Mouse (Mus musculus) Patski (cell line): ENCODE measurements around the gene Shb. TPM values are rescaled to one million over a fixed set of nuclear protein-coding genes. Genes with fewer than 3 reads are reported as not detected.

Source experiments
- ATAC-seq: fragments of 100-300 bp; one replicate; pipeline ENCODE4 v1.8.0; 2021
- CTCF ChIA-PET: fragments of 350-600 bp; sonication (Branson Sonifier 250); formaldehyde crosslinking; loops from one replicate; lab custom pipeline; 2022; ENCODE audit warnings: inconsistent platforms; lab: Charles Lee
- POLR2A ChIA-PET: fragments of 350-600 bp; sonication (Branson Sonifier 250); formaldehyde crosslinking; loops from one replicate; lab custom pipeline; 2022; ENCODE audit warnings: antibody characterized with exemption, inconsistent platforms; lab: Charles Lee
- DNase-seq: peaks from one replicate; pipeline ENCODE4 v3.0.0-alpha.2; 2011; ENCODE audit warnings: low read depth, low spot score
- H3K27me3 ChIP-seq: fragments of 371-371 bp; one replicate; pipeline ENCODE4 v1.5.1; 2021
- CTCF ChIP-seq: fragments of 100-300 bp; IDR thresholded peaks from one replicate; pipeline ENCODE4 v1.5.1; 2021
- in situ Hi-C: fragments of 300-500 bp; cut with MboI; formaldehyde crosslinking; loops from 3 replicates; pipeline ENCODE4 v1.11.1; 2018; ENCODE audit warnings: low pct_unique_long_range_greater_than_20kb, mixed read lengths
- polyA plus RNA-seq: library from polyadenylated mRNA; unstranded; gene quantifications from one replicate; pipeline ENCODE4 v1.2.3, GENCODE M21; 2021

Shb gene
- polyA plus RNA-seq, 1 experiment from 2014 or later, result 71.9 TPM

DNA sequence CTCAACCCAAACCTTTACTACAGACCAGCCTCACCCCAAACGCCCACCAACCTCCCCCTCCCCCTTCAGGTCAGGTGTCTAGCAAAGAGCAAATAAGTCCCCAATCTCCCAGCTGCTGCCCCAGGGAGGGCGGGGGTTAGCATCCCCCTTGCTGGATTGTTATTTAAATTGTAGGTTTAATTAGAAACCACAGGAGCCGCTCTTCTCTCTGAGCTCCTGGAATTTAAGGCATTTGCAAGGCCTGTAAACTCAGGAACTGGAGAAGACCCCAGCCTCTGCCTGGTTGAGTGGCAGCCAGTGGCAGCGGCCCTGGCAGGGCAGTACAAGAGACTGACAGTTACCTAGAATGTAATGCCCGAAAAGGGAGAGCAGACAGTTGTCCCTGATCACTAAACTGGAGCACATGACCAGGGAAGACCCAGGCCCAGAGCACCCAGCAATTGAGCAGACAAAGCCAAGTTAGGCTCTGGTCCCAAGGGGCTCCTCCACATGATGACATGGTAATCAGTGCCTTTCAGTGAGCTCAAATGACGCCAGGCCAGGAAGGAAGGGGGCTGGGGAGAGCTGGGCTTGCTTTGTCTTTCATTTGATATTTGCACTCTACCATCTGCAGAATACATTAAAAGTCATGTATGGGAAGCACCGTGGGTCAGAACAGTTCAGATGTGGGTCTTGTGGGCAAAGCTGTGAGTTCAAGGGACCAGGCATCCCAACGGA is 42.1 kb downstream of the Shb start:
- POLR2A ChIA-PET, result interaction anchor here (0.7 to 3.7 kb wide), 2 partner anchors 11 to 14 kb away, joined by 4 to 13 read pairs; no protein-coding TSS in a partner anchor

DNA sequence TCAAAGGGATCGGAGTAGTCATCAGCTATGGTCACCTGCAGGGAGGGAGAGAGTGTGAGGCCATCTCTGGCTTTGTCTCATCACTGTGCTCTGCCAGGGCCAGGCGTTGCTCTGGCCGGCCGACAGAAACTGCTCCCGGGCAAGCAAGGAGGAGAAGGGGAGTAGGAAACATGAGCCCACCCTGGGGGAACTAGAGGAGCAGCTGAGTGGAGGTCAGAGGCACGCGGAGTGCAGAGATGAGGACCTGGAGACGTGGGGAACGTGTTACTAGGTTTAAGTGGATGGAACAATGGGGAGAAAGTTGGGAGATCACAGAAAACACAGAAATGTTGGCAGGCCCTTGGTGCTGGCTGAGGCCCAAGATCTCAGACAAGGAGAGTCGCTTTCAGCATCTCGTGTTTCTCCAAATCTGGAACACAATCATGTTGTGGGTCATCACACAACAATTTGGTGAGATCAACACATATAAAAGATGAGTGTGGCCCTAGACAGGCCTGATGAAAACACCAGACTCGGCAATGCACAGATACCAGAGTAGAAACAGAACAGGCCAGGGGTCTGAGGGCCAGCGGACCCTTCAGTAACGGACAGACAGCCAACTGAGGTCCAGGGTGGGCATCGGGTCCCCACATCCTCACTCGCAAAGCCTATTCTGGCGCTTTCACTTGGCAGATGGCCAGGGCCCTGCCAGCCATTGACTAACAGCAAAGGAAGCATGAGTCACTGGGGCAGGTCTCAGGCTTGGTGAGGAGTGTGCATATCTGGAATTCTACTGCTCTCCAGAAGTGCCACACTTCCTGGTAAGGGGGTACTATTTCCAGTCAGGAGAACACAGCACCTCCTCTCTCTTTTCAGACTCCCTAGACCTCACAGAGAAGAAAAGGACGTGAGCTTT is 42.9 kb downstream of the Shb start:
- ATAC-seq (peak; percentile 86), DNase-seq (no peak)
- in situ Hi-C loops, result loop anchor here (5.0 kb wide), 2 partner anchors 38 to 72 kb away; no protein-coding TSS in a partner anchor
- no peaks in the 10 kb centered on the region for H3K27me3 ChIP-seq
- POLR2A ChIA-PET, result interaction anchor here (0.6 to 0.8 kb wide), 2 partner anchors 25 to 54 kb away, joined by 3 read pairs; no protein-coding TSS in a partner anchor
- CTCF ChIA-PET, result interaction anchor here (1.7 kb wide), 1 partner anchor 13 kb away, joined by 4 read pairs; no protein-coding TSS in a partner anchor
- TF ChIP-seq CTCF, result no peak

More for the DNA sequence above, 42.1 kb downstream of the Shb start:
- in situ Hi-C loops, result loop anchor here (5.0 kb wide), 1 partner anchor 73 kb away; no protein-coding TSS in a partner anchor
- DNase-seq (no peak), ATAC-seq (peak; percentile 21)
- no peaks in the 10 kb centered on the region for H3K27me3 ChIP-seq
- CTCF ChIA-PET, result interaction anchor here (1.4 kb wide), 1 partner anchor 31 kb away, joined by 3 read pairs; no protein-coding TSS in a partner anchor
- no peak for TF ChIP-seq CTCF

DNA sequence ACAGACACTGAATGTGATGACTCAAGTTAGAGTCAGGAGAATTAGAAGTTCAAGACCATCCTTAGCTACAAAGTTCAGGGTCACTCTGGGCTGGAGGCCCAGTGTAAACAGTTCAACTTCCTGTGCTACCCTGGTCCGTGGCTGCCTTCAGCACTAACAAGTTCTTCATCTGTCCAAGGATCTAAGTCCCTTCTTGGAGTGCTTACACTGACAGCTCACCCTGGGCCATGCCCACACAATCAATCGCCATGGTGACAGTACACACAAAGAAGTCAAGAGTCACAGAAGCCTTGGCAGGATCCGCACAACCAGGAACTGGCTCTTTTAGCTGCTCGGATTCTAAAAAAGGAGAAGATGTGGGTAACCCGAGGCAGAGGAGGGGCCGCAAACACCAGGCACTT is 44.6 kb downstream of the Shb start:
- no peak for ATAC-seq

DNA sequence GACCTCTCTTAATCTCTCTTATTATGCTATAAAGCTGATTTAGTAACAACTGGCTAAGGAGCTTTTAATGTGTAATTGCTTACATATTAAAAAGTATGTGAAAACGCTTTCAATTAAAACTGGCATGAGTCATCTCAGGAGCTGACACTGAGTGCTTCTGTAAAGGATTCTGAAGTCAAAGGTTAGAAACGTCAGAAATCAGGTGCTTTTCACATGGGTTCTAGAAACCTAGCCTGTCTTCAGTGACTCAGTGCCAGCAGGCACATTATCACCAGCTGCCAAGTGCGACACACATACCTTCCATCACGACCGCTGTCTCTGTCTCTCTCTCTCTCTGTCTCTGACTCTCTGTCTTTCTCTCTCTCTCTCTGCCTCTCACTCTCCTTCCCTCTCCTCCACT is 47.2 kb downstream of the Shb start:
- ChIA-PET CTCF (interaction anchor here (1.0 to 2.2 kb wide), 3 partner anchors 15 to 43 kb away, joined by 3 to 6 read pairs (median 4); no protein-coding TSS in a partner anchor), POLR2A (interaction anchor here (1.2 kb wide), 2 partner anchors 9 to 46 kb away, joined by 3 to 4 read pairs; no protein-coding TSS in a partner anchor)
- in situ Hi-C loops, result loop anchor here (5.0 kb wide), 1 partner anchor 42 kb away; no protein-coding TSS in a partner anchor
- no peaks in the 10 kb centered on the region for H3K27me3 ChIP-seq
- peak; percentile 17 for ATAC-seq
- no peak for DNase-seq
- no peak for TF ChIP-seq CTCF

More for the DNA sequence above, 44.6 kb downstream of the Shb start:
- no peak for TF ChIP-seq CTCF
- DNase-seq, result no peak
- ChIA-PET CTCF (interaction anchor here (0.8 to 1.7 kb wide), 4 partner anchors 12 to 70 kb away, joined by 3 to 6 read pairs (median 4); no protein-coding TSS in a partner anchor), POLR2A (interaction anchor here (0.6 to 1.3 kb wide), 2 partner anchors 41 to 67 kb away, joined by 3 read pairs; no protein-coding TSS in a partner anchor)
- in situ Hi-C loops, result loop anchor here (5.0 kb wide), 1 partner anchor 40 kb away; no protein-coding TSS in a partner anchor
- no peaks in the 10 kb centered on the region for H3K27me3 ChIP-seq

DNA sequence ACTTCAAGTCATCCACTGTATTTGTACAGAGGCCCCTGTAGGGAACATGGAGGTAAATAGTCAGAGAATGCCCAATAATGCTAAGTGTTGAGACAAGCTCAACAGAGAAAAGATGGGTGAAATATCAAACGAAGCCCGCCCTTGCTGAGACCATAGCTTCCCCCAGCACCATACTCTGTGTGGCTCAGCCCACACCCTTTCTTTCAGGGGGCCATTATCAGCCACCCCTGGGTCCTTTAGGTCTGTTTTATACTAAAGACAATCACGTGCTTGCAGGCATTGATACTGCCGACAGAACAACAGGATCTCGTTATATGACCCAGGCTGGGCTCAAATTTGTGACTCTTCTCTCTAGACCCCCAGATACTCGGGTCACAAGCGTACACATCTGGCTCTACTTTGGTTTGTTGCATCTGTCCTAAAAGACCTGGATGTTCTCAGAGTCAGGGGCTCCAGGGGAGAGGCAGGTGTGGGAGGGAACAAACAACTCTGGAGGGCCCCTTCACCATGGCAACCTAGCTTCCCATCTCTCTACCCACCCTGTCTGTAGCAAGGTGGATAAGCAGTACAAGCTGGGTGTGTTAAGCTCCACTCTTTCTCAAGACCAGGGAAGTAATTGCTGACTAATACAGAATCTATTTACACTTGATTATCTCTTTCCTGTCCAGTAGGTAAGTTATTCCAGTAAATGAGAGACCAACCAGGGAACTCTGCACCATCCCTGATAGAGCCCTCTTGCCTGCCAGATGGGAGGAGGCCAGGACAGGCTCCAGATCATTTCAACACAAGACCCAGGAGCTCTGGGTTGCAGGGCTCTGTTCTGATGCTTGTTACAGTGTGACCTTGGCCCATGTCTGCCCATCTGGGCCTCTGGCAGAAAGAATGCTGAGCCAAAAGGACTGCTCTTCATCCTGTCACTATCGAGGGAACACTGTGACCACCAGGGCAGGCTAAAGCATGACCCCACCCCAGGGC is 48.7 kb downstream of the Shb start:
- no peak for TF ChIP-seq CTCF
- in situ Hi-C loops, result no loop called here
- DNase-seq (no peak), ATAC-seq (no peak)
- ChIA-PET POLR2A (no interaction called here), CTCF (interaction anchor here (0.8 to 1.7 kb wide), 4 partner anchors 17 to 65 kb away, joined by 3 read pairs; no protein-coding TSS in a partner anchor)
- no peaks in the 10 kb centered on the region for H3K27me3 ChIP-seq

DNA sequence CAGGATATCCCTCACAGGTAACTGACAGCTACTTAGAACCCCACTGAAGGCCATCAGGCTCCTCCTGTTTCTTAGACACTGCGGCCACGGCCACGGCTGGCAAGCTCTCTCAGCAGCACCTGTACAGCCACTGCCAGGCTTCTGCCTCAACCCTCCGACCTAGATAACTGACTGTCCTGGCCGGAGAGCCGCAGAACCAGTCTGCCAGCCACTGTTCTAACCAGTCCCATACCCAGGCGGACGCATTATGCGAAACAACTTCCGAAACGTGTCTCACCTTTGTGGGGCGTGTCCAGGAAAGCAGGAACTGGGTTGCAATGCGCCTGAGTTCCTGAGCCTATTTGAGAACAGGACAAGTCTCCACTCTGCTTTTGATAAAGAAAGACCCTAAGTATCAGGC is 50.0 kb downstream of the Shb start:
- ChIA-PET CTCF (no interaction called here), POLR2A (no interaction called here)
- in situ Hi-C loops, result no loop called here
- no peak for DNase-seq
- no peak for TF ChIP-seq CTCF
- no peaks in the 10 kb centered on the region for H3K27me3 ChIP-seq
- no peak for ATAC-seq

DNA sequence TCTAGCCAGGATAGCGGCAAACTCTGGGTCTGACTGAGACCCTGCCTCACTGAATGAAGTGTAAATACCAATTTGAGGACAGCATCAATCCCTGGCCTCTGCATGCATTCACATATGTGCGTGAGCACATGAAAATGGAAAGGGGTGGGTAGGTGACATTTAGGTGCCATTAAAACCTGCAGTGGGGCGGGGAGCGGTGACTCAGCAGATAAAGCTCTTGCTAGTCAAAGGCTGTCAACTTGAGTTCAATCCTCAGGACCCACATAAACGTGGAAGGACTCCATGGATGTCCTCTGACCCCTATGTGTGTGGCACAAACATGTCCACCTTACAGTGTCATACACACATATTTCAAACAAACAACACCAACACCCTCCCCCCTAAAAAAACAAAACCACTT is 50.8 kb downstream of the Shb start:
- H3K27me3 ChIP-seq, result no peaks in the 10 kb centered on the region
- in situ Hi-C loops, result no loop called here
- no peak for ATAC-seq
- DNase-seq, result no peak
- POLR2A ChIA-PET, result no interaction called here
- no peak for TF ChIP-seq CTCF
- CTCF ChIA-PET, result no interaction called here

DNA sequence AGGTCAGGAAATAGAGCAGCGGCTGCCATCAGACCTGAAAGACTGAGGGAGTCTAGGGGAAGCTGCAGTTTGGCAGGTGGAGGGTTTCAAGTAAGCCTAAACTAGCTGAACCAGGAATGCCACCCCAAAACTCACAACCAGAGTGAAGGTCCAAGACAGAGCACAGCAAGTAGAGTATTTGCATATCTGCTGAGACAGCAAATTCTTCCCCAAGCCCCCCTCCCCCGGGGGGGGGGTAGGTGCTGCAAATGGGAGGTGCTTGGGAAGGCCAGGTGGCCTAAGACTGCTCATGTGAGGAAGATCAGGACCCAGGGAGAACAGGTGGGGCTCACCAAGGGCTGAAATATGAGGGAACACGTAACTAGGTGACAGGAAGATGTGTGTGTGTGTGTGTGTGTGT is 51.7 kb downstream of the Shb start:
- in situ Hi-C loops, result no loop called here
- ChIA-PET POLR2A (interaction anchor here (0.5 kb wide), 1 partner anchor 41 kb away, joined by 3 read pairs; no protein-coding TSS in a partner anchor), CTCF (no interaction called here)
- H3K27me3 ChIP-seq, result no peaks in the 10 kb centered on the region
- no peak for ATAC-seq
- no peak for TF ChIP-seq CTCF
- DNase-seq, result no peak

DNA sequence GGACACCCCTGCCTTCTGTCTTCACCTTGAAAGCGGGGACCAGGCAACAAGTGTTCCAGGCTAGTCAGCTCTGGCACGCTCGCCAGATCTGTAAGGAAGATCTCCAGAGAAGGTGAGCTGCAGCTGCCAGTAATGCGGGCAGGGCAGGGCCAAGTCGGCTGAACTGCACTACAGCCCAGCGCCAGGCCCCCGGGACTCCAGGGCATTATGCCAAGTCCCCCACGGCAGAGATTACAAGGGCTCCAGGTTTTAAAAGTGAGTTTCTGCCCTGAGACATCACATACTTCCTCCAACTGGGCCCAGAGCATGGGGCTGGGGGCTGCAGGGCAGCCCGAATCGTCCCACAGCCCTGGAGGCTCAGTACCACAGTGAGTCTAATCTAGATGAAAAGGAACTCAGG is 52.8 kb downstream of the Shb start:
- no peak for TF ChIP-seq CTCF
- CTCF ChIA-PET, result no interaction called here
- no peak for ATAC-seq

More for the DNA sequence above, 52.8 kb downstream of the Shb start:
- no peak for DNase-seq
- in situ Hi-C loops, result no loop called here
- POLR2A ChIA-PET, result no interaction called here
- no peaks in the 10 kb centered on the region for H3K27me3 ChIP-seq
